Mouse (Mus musculus) inflammation-experienced regulatory T-cells, adult 6 months (primary cell): Measurements from ENCODE around the gene Fto. TPM values are rescaled to one million over a fixed set of nuclear protein-coding genes. Genes with fewer than 3 reads are reported as not detected.

Experiments used
- ATAC-seq: one replicate; pipeline ENCODE4 v1.8.0; 2017
- polyA plus RNA-seq, 3 experiments: library from polyadenylated mRNA; unstranded; fragments of 100-300 nt; shearing (Covaris generic); gene quantifications; one replicate each; pipeline ENCODE4 v1.2.1; 2017

The Fto gene
- polyA plus RNA-seq, 3 experiments from 2014 or later: 41.0 to 102 (median 94.5) TPM

GRCm38 (mm10) chr8:91460965-91461364, 147.6 kb downstream of the Fto start:
- ATAC-seq: no peak

- no peak for ATAC-seq
These were observed 150.4 kb downstream of the Fto start for GRCm38 (mm10) chr8:91463757-91464156.

- ATAC-seq: no peak
These were observed 154.1 kb downstream of the Fto start for GRCm38 (mm10) chr8:91467463-91467862.

GRCm38 (mm10) chr8:91467881-91468534, 154.7 kb downstream of the Fto start:
- ATAC-seq: no peak

- no peak for ATAC-seq
These were observed 156.1 kb downstream of the Fto start for GRCm38 (mm10) chr8:91469441-91469840.

- ATAC-seq: no peak
These were observed 161.5 kb downstream of the Fto start for GRCm38 (mm10) chr8:91474731-91475279.

GRCm38 (mm10) chr8:91476988-91477387, 163.7 kb downstream of the Fto start:
- no peak for ATAC-seq

GRCm38 (mm10) chr8:91477471-91477870, 164.1 kb downstream of the Fto start:
- no peak for ATAC-seq

- no peak for ATAC-seq
These were observed 169.2 kb downstream of the Fto start for GRCm38 (mm10) chr8:91482511-91482910.

GRCm38 (mm10) chr8:91486394-91486793, 173.1 kb downstream of the Fto start:
- no peak for ATAC-seq

GRCm38 (mm10) chr8:91487456-91487855, 174.1 kb downstream of the Fto start:
- ATAC-seq: no peak

- ATAC-seq: no peak
These were observed 174.9 kb downstream of the Fto start for GRCm38 (mm10) chr8:91488086-91488783.

- ATAC-seq: no peak
These were observed 175.6 kb downstream of the Fto start for GRCm38 (mm10) chr8:91488784-91489450.

GRCm38 (mm10) chr8:91490065-91490464, 176.7 kb downstream of the Fto start:
- no peak for ATAC-seq

GRCm38 (mm10) chr8:91493373-91493772, 180.0 kb downstream of the Fto start:
- no peak for ATAC-seq

GRCm38 (mm10) chr8:91494501-91495259, 181.4 kb downstream of the Fto start:
- no peak for ATAC-seq

- ATAC-seq: no peak
These were observed 181.9 kb downstream of the Fto start for GRCm38 (mm10) chr8:91495260-91495601.

GRCm38 (mm10) chr8:91496000-91496399, 182.7 kb downstream of the Fto start:
- ATAC-seq: no peak

GRCm38 (mm10) chr8:91496936-91497335, 183.6 kb downstream of the Fto start:
- ATAC-seq: no peak

- no peak for ATAC-seq
These were observed 185.3 kb downstream of the Fto start for GRCm38 (mm10) chr8:91498611-91499010.

GRCm38 (mm10) chr8:91499303-91499702, 186.0 kb downstream of the Fto start:
- no peak for ATAC-seq

GRCm38 (mm10) chr8:91501960-91502600, 188.8 kb downstream of the Fto start:
- ATAC-seq: no peak
